Comparison of ENCODE assay signal across 9 mouse cellular contexts in the genomic region with DNA sequence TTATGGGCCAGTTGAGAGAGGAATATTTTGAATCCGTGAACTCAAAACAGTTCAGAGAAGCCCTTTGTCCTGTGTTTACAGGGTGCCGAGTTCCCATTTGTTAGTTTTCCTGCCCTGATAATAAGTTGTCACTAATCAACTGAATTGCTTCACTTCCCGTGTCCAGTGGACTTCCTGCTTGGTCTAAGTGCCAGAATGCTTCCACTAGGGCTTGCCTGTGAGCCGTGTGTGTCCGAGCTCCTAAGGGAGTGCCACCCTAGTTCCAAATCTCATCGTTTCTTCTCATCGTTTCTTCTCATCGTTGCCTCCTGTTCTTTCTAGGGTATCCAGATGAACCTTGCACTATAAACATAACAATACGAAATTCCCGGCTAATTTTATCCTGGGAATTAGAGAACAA. TPM values are rescaled to one million over a fixed set of nuclear protein-coding genes. Genes with fewer than 3 reads are reported as not detected.
DNase-seq lines count a peak whose midpoint lies in the region; TF ChIP-seq lines count a peak whose summit lies in the region.
"Had no signal": no experiment of that assay in that cellular context is flagged by ENCODE, and none has a peak within 500 bp of the region (broad histone marks: within the 10 kb centered on the region; RNA-seq: fewer than 3 reads in every experiment).

No protein-coding gene starts in this region.

- no peak overlapping the region for H3K4me3 ChIP-seq in bone marrow macrophage, adult 2 months (ENCODE audit: insufficient read depth, low read length)
- peak overlapping the region; percentile 3; the same call in 1 of the 2 replicates for H3K4me3 ChIP-seq in heart, adult 2 months
- H3K4me3 ChIP-seq in kidney, adult 2 months (ENCODE audit: insufficient read depth, low read depth, low read length), result no peak overlapping the region
- no peak overlapping the region for H3K4me3 ChIP-seq in lung, adult 2 months (replicated peaks; ENCODE audit: extremely low read depth, low read depth, low read length)

- H3K4me1 ChIP-seq in bone marrow macrophage, adult 2 months (ENCODE audit: control insufficient read depth, insufficient read depth, low read length), result peaks cover 45% of the 10 kb centered on the region
- H3K4me1 ChIP-seq in heart, adult 2 months (ENCODE audit: control insufficient read depth, insufficient read depth, low read length), result peaks cover 5% of the 10 kb centered on the region
- peaks cover 9% of the 10 kb centered on the region for H3K4me1 ChIP-seq in kidney, adult 2 months (ENCODE audit: control insufficient read depth, insufficient read depth, low read length)
- H3K4me1 ChIP-seq in lung, adult 2 months (ENCODE audit: control insufficient read depth, insufficient read depth, low read length), result peaks cover 21% of the 10 kb centered on the region

- H3K27me3 ChIP-seq in heart, adult 2 months (ENCODE audit: control insufficient read depth, insufficient read depth, low read length), result no peaks in the 10 kb centered on the region
- no peaks in the 10 kb centered on the region for H3K27me3 ChIP-seq in kidney, adult 2 months (replicated peaks; ENCODE audit: control insufficient read depth, insufficient read depth, low read length)

- intact Hi-C loops in heart, adult 2 months (cut with DNase I), result loop anchor here (1.0 kb wide), 1 partner anchor 22 kb away; no protein-coding TSS in a partner anchor

- peak overlapping the region; percentile 68 for H3K27ac ChIP-seq in bone marrow macrophage, adult 2 months (ENCODE audit: insufficient read depth, low read depth, low read length)
- peak overlapping the region; percentile 81 for H3K27ac ChIP-seq in heart, adult 2 months
- peak overlapping the region; percentile 69 for H3K27ac ChIP-seq in kidney, adult 2 months (ENCODE audit: insufficient read depth, low read depth, low read length)

- no peak for TF ChIP-seq POLR2A in bone marrow macrophage, adult 2 months (IDR thresholded peaks at IDR 0.05; ENCODE audit: borderline replicate concordance, low read depth, low read length)
- TF ChIP-seq POLR2A in heart, adult 2 months (IDR thresholded peaks at IDR 0.05; ENCODE audit: insufficient read depth, low read depth, low read length), result peak; percentile 82
- no peak for TF ChIP-seq POLR2A in kidney, adult 2 months (IDR thresholded peaks at IDR 0.05; ENCODE audit: low read depth, low read length)
- TF ChIP-seq POLR2A in lung, adult 2 months (IDR thresholded peaks at IDR 0.05; ENCODE audit: borderline replicate concordance, extremely low read depth, low read depth, low read length), result peak; percentile 79; the same call in 1 of the 2 replicates

- peak; percentile 63 to 69 for DNase-seq in heart, adult 2 months
- peak; percentile 88 for DNase-seq in kidney, adult 2 months
- peak; percentile 37 for DNase-seq in lung, adult 2 months
- DNase-seq in urinary bladder, adult 2 months (ENCODE audit: low spot score), result no peak
- no peak for DNase-seq in adrenal gland, postnatal 36 days
- DNase-seq in MN1 (ENCODE audit: low spot score), result no peak

- no peak overlapping the region for H3K9ac ChIP-seq in heart, adult 2 months (ENCODE audit: low read depth, low read length)

- peaks cover 7% of the 10 kb centered on the region for H3K36me3 ChIP-seq in heart, adult 2 months (ENCODE audit: control insufficient read depth, insufficient read depth, low read length)
- H3K36me3 ChIP-seq in kidney, adult 2 months (ENCODE audit: control insufficient read depth, insufficient read depth, low read length), result peaks cover 2% of the 10 kb centered on the region; the same call in 1 of the 2 replicates

- 0 out of 2 replicates have a peak, but pooled peaks have one; percentile 65 for TF ChIP-seq EP300 in heart, adult 2 months (IDR thresholded peaks at IDR 0.05; ENCODE audit: insufficient read depth, low read depth, low read length)

- WGBS in heart, adult 2 months, result 24% methylated on average over 10 of the region's 10 CpGs
- WGBS in kidney, adult 2 months, result 15% methylated on average over 10 of the region's 10 CpGs
- WGBS in lung, adult 2 months, result 30% methylated on average over 10 of the region's 10 CpGs

- no peak for TF ChIP-seq CTCF in bone marrow macrophage, adult 2 months (IDR thresholded peaks at IDR 0.05; ENCODE audit: low read depth, low read length)
- peak; percentile 44 for TF ChIP-seq CTCF in heart, adult 2 months (IDR thresholded peaks at IDR 0.05)
- 0 out of 2 replicates have a peak, but pooled peaks have one; percentile 15 for TF ChIP-seq CTCF in kidney, adult 2 months (conservative IDR thresholded peaks at IDR 0.05; ENCODE audit: insufficient read depth, insufficient read length, low read depth, low read length)
- no peak for TF ChIP-seq CTCF in lung, adult 2 months (IDR thresholded peaks at IDR 0.05; ENCODE audit: insufficient read depth, low read length)

- H3K79me2 ChIP-seq in heart, adult 2 months (replicated peaks; ENCODE audit: control insufficient read depth, insufficient read depth, low read length), result 0 out of 2 replicates have a peak, but pooled peaks cover 2% of the 10 kb centered on the region

RNA-seq across cellular contexts. Expression of a gene that starts 5.9 kb away (rescaled TPM):
- polyA plus RNA-seq in bone marrow macrophage, adult 2 months (2012; ENCODE audit: insufficient read depth, insufficient read length, missing spikeins), result not detected in 2 replicates
- total RNA-seq in heart, adult 2 months (2021), result not detected
- not detected in 2 replicates for polyA plus RNA-seq in heart, adult 2 months (2012; rRNA removed)
- not detected in 2 replicates for polyA plus RNA-seq in kidney, adult 2 months (2012; rRNA removed)
- not detected in 2 replicates for polyA plus RNA-seq in lung, adult 2 months (2012; rRNA removed)
- 0.26 TPM in 1 of 2 replicates, not detected in the other for polyA plus RNA-seq in urinary bladder, adult 2 months (2012; rRNA removed)
- not detected for total RNA-seq in adrenal gland, postnatal 36 days (2021)
- total RNA-seq: MEL had no signal
- polyA plus RNA-seq: embryonic facial prominence, embryonic 14.5 days had no signal

RNA-seq across cellular contexts. Expression of a gene that starts 13.0 kb away (rescaled TPM):
- polyA plus RNA-seq in bone marrow macrophage, adult 2 months (2012; ENCODE audit: insufficient read depth, insufficient read length, missing spikeins), result 237 and 238 TPM in 2 replicates
- total RNA-seq in heart, adult 2 months (2021), result 10 to 100 TPM; 31.2 to 36.0 TPM
- polyA plus RNA-seq in heart, adult 2 months (2012; rRNA removed), result 39.9 and 51.6 TPM in 2 replicates
- polyA plus RNA-seq in kidney, adult 2 months (2012; rRNA removed), result 54.5 and 57.1 TPM in 2 replicates
- 91.2 and 96.3 TPM in 2 replicates for polyA plus RNA-seq in lung, adult 2 months (2012; rRNA removed)
- polyA plus RNA-seq in urinary bladder, adult 2 months (2012; rRNA removed), result 57.9 and 68.6 TPM in 2 replicates
- 100 to 1,000 TPM; 101 to 120 TPM for total RNA-seq in adrenal gland, postnatal 36 days (2021)

RNA-seq across cellular contexts. Expression of a gene that starts 20.3 kb away (rescaled TPM):
- polyA plus RNA-seq in bone marrow macrophage, adult 2 months (2012; ENCODE audit: insufficient read depth, insufficient read length, missing spikeins), result 345 and 358 TPM in 2 replicates
- 100 to 1,000 TPM in 1 of 2 experiments, 10 to 100 TPM in 1; 98.2 to 122 TPM for total RNA-seq in heart, adult 2 months (2021)
- polyA plus RNA-seq in heart, adult 2 months (2012; rRNA removed), result 136 and 182 TPM in 2 replicates
- 65.8 and 66.0 TPM in 2 replicates for polyA plus RNA-seq in kidney, adult 2 months (2012; rRNA removed)
- polyA plus RNA-seq in lung, adult 2 months (2012; rRNA removed), result 46.5 and 53.1 TPM in 2 replicates
- polyA plus RNA-seq in urinary bladder, adult 2 months (2012; rRNA removed), result 52.4 and 54.7 TPM in 2 replicates
- 100 to 1,000 TPM; 202 to 301 TPM for total RNA-seq in adrenal gland, postnatal 36 days (2021)

Comparison
In these comparisons a context has a peak if more than half of its experiments do, and no peak if none do; other contexts are left out.
1. CTCF ChIP-seq: peak in heart, adult 2 months (single experiment) and kidney, adult 2 months (single experiment); none in bone marrow macrophage, adult 2 months (single experiment) and lung, adult 2 months (single experiment).
2. POLR2A ChIP-seq: peak in heart, adult 2 months (single experiment) and lung, adult 2 months (single experiment); none in bone marrow macrophage, adult 2 months (single experiment) and kidney, adult 2 months (single experiment).
3. DNase-seq: peak in heart, adult 2 months (2 of 2), kidney, adult 2 months (single experiment) and lung, adult 2 months (single experiment); none in urinary bladder, adult 2 months (single experiment), adrenal gland, postnatal 36 days (0 of 2) and MN1 (single experiment).
4. Peak in every context shown above with its lines, with median percentiles within 50 percentile points of each other: H3K27ac ChIP-seq.